Mouse (Mus musculus): ENCODE results near the gene Stxbp5. TPM values are rescaled to one million over a fixed set of nuclear protein-coding genes. Genes with fewer than 3 reads are reported as not detected.

The Stxbp5 gene
- polyA plus RNA-seq, 1 experiment = 48.5 TPM

- TF ChIP-seq POLR2A (IDR thresholded peaks at IDR 0.05; ENCODE audit: borderline replicate concordance, low read depth, low read length) (no peak), CTCF (IDR thresholded peaks at IDR 0.05; ENCODE audit: low read depth, low read length) (no peak)
Observed at GRCm38 (mm10) chr10:9722519-9723303, 178.2 kb downstream of the Stxbp5 start.

GRCm38 (mm10) chr10:9720027-9720426 lies 180.9 kb downstream of the Stxbp5 start:
- Histone ChIP-seq H3K27ac (ENCODE audit: insufficient read depth, low read depth, low read length) (no peak overlapping the region), H3K4me1 (ENCODE audit: control insufficient read depth, insufficient read depth, low read length) (0 out of 2 replicates have a peak, but pooled peaks cover 2% of the 10 kb centered on the region), H3K4me3 (ENCODE audit: insufficient read depth, low read length) (no peak overlapping the region)
- TF ChIP-seq CTCF (IDR thresholded peaks at IDR 0.05; ENCODE audit: low read depth, low read length) (no peak), POLR2A (IDR thresholded peaks at IDR 0.05; ENCODE audit: borderline replicate concordance, low read depth, low read length) (no peak)

More at GRCm38 (mm10) chr10:9722519-9723303, 178.2 kb downstream of the Stxbp5 start:
- H3K27ac ChIP-seq (ENCODE audit: insufficient read depth, low read depth, low read length) = no peak overlapping the region
- H3K4me1 ChIP-seq (ENCODE audit: control insufficient read depth, insufficient read depth, low read length) = 0 out of 2 replicates have a peak, but pooled peaks cover 2% of the 10 kb centered on the region
- H3K4me3 ChIP-seq (ENCODE audit: insufficient read depth, low read length) = no peak overlapping the region

- H3K4me1 ChIP-seq (ENCODE audit: control insufficient read depth, insufficient read depth, low read length) = 0 out of 2 replicates have a peak, but pooled peaks cover 2% of the 10 kb centered on the region
- H3K4me3 ChIP-seq (ENCODE audit: insufficient read depth, low read length) = no peak overlapping the region
- TF ChIP-seq CTCF (IDR thresholded peaks at IDR 0.05; ENCODE audit: low read depth, low read length) = no peak
- no peak for TF ChIP-seq POLR2A (IDR thresholded peaks at IDR 0.05; ENCODE audit: borderline replicate concordance, low read depth, low read length)
- H3K27ac ChIP-seq (ENCODE audit: insufficient read depth, low read depth, low read length) = no peak overlapping the region
Observed at GRCm38 (mm10) chr10:9718086-9718485, 182.8 kb downstream of the Stxbp5 start.

Other genes with a start within 250 kb of the Stxbp5 start
- gene Samd5, start 225.9 kb downstream of the Stxbp5 start, polyA plus RNA-seq (2012; ENCODE audit: insufficient read depth, insufficient read length, missing spikeins) = not detected in 2 replicates